Mouse (Mus musculus) right cerebral cortex, postnatal 36 days (tissue): ENCODE measurements around the gene Wfdc16.
"Not testable (repeated sequence)": the region's sequence is repeated elsewhere in the genome, so short reads cannot be mapped to it uniquely, and the experiment has no call there.

Experiments
- DNase-seq, 2 experiments: peaks; one replicate each; pipeline ENCODE4 v3.0.0; 2022; ENCODE audit warnings: low spot score in 2 of 2, mixed read lengths in 1 of 2

Wfdc16 gene

DNA sequence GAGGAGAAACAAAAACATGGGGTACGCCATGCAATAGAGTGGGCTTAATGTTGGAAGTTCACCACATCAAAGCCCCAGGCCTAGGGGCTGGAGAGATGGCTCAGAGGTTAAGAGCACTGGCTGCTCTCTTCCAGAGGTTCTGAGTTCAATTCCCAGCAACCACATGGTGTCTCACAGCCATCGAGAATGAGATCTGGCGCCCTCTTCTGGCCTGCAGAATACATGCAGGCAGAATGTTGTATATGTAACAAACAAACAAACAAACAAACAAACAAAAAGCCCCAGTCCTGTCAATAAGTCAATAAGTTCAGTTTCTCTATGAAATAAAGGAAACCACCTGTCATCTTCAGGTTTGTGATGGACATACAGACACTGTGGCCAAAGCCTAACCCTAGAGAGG is 38.4 kb downstream of the Wfdc16 start:
- no peak for DNase-seq

DNA sequence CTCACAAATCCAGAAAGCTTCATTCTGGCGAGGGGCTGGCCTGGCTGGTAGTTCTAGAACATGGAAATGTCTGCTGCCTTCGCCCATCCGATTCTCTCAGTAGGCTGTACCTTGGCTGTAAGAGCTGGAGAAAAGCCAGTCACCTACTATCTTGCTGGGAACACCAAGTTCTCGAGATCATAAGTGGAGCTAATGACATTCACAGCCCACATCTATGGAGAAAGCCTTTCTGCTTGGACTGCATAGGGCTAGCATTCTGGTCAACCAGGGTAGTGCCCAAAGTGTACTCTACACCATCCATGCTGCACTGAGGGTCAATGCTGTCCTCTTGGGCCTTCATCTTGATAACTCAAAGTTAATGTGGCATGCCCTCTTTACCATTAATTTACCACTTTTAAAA is 45.1 kb downstream of the Wfdc16 start, which contains the start of gene Eppin:
Gene Eppin (minus strand): TSS at position 101 of the 400 bp plus-strand sequence.
- DNase-seq, result no peak

DNA sequence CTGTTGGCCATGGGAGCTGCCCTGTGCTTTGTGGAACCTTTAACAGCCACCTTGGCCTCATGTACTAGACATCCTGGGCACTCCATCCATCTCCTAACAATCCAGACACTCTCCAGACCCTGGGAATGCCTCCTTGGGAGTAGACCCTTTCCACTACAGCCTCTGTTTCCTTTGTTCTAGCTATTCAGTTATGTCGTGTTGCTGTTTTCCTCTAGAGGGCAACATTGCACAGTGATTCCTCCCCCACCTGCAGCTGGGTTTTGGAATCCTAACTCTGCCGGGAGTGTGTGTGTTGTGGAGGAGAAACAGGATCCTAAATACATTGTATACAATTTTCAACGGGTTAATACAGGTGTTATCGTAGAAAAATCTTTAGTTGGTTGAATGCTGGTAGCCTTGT is 46.6 kb downstream of the Wfdc16 start:
- DNase-seq, result no peak

DNA sequence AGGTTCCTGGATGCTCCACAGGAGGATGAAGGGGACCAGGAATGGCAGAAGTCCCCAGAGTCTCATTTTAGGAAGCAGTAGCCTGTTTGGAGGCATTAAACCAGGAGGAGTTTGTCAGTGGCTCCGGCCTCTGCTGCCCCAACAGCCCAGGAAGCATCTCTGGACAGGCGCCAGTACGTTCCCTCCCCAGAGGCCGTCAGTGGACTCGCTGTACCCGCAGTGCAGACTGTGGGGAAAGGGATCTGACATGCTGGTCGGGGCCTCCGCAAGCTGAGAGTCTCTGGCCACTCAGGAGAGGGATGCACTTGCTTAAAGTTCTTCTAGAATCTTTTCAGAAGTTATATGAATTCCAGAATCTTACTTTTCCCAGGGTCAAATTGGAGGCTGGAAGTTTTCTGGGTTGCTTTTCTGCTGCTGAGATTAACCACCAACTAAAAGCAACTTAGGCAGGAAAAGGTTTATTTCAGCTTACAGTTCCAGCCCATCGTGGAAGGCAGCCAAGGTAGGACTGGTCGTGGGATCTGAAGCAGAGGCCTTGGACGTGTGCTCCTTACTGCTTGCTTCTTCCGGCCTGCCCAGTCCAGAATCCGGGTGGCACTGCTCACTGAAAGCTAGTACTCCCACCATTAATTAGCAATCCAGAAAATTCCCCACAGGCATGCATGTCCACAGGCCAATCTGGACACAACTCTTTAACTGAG is 53.4 kb downstream of the Wfdc16 start, which contains the start of gene Wfdc6a:
Gene Wfdc6a (minus strand): TSS at position 423 of the 701 bp plus-strand sequence.
- not testable (repeated sequence) for DNase-seq
